Mouse (Mus musculus) hindbrain, embryonic 12.5 days (tissue): Measurements from ENCODE around the gene Mettl5. TPM values are rescaled to one million over a fixed set of nuclear protein-coding genes. Genes with fewer than 3 reads are reported as not detected.

ENCODE experiments used
- ATAC-seq: fragments of 200-750 bp; cut with Nextera tagmentation; 2 replicates; pipeline ENCODE4 v1.8.0; 2017; ENCODE audit warnings: moderate TSS enrichment; ENCODE audit not compliant: low FRiP score
- H3K27ac ChIP-seq: fragments of 300-500 bp; sonication (generic); 2 replicates; pipeline ENCODE4 v1.5.1; 2016; ENCODE audit warnings: mild to moderate bottlenecking
- H3K27me3 ChIP-seq: fragments of 300-500 bp; sonication (generic); 2 replicates; pipeline ENCODE4 v1.6.1; 2016; ENCODE audit warnings: mild to moderate bottlenecking
- H3K36me3 ChIP-seq: fragments of 300-500 bp; sonication (generic); 2 replicates; pipeline ENCODE4 v1.6.1; 2016; ENCODE audit warnings: mild to moderate bottlenecking
- H3K4me1 ChIP-seq: fragments of 300-500 bp; sonication (generic); 2 replicates; pipeline ENCODE4 v1.6.1; 2016
- H3K4me2 ChIP-seq: fragments of 300-500 bp; sonication (generic); replicated peaks from 2 replicates; pipeline ENCODE4 v1.6.1; 2016; ENCODE audit warnings: mild to moderate bottlenecking
- H3K4me3 ChIP-seq: fragments of 300-500 bp; sonication (generic); 2 replicates; pipeline ENCODE4 v1.5.1; 2016; ENCODE audit warnings: mild to moderate bottlenecking
- H3K9ac ChIP-seq: fragments of 300-500 bp; sonication (generic); 2 replicates; pipeline ENCODE4 v1.6.1; 2016; ENCODE audit warnings: mild to moderate bottlenecking, moderate library complexity
- H3K9me3 ChIP-seq: fragments of 300-500 bp; sonication (generic); replicated peaks from 2 replicates; pipeline ENCODE4 v1.6.1; 2016; ENCODE audit warnings: mild to moderate bottlenecking
- WGBS: fragments of 180-500 bp; shearing (Covaris S2); methylation state at CpG from one replicate; pipeline ENCODE4 v1.1.7; 2016; 5-methylcytosine and 5-hydroxymethylcytosine counted together
- polyA plus RNA-seq: library from polyadenylated mRNA; unstranded; fragments of >200 nt; fragmentation: Nextera tagmentation; extraction: Ambion mirVana; gene quantifications from 2 replicates; pipeline ENCODE4 v1.2.1, GENCODE M21; 2016

Gene Mettl5
- polyA plus RNA-seq, 1 experiment from 2014 or later: 34.6 TPM

GRCm38 (mm10) chr2:69849215-69849614, 36.2 kb downstream of the Mettl5 start:
- WGBS: 73% methylated on average over 6 of the region's 6 CpGs
- no peak overlapping the region for H3K4me3 ChIP-seq
- ATAC-seq: no peak
- H3K4me1 ChIP-seq: no peaks in the 10 kb centered on the region
- no peak overlapping the region for H3K27ac ChIP-seq
- H3K9me3 ChIP-seq: no peaks in the 10 kb centered on the region
- no peaks in the 10 kb centered on the region for H3K36me3 ChIP-seq
- no peak overlapping the region for H3K9ac ChIP-seq
- H3K4me2 ChIP-seq: no peak overlapping the region
- H3K27me3 ChIP-seq: no peaks in the 10 kb centered on the region

- Histone ChIP-seq H3K36me3 (peaks cover 9% of the 10 kb centered on the region), H3K27me3 (no peaks in the 10 kb centered on the region), H3K4me2 (no peak overlapping the region), H3K9ac (no peak overlapping the region), H3K27ac (no peak overlapping the region), H3K9me3 (no peaks in the 10 kb centered on the region), H3K4me3 (no peak overlapping the region), H3K4me1 (0 out of 2 replicates have a peak, but pooled peaks cover 4% of the 10 kb centered on the region)
- ATAC-seq: no peak
- 50% methylated on average over 6 of the region's 6 CpGs for WGBS
Measured at GRCm38 (mm10) chr2:69840261-69840660, 45.2 kb downstream of the Mettl5 start.

- no peaks in the 10 kb centered on the region for H3K9me3 ChIP-seq
Measured at GRCm38 (mm10) chr2:69838707-69839106, 46.7 kb downstream of the Mettl5 start.

GRCm38 (mm10) chr2:69837996-69838395, 47.4 kb downstream of the Mettl5 start:
- ATAC-seq: no peak
- Histone ChIP-seq H3K4me2 (no peak overlapping the region), H3K36me3 (peaks cover 24% of the 10 kb centered on the region), H3K4me3 (no peak overlapping the region), H3K4me1 (0 out of 2 replicates have a peak, but pooled peaks cover 4% of the 10 kb centered on the region), H3K9me3 (no peaks in the 10 kb centered on the region), H3K27me3 (no peaks in the 10 kb centered on the region), H3K27ac (no peak overlapping the region), H3K9ac (no peak overlapping the region)
- WGBS: 43% methylated on average over 3 of the region's 3 CpGs

More at GRCm38 (mm10) chr2:69838707-69839106, 46.7 kb downstream of the Mettl5 start:
- H3K36me3 ChIP-seq: peaks cover 18% of the 10 kb centered on the region
- no peak overlapping the region for H3K4me3 ChIP-seq
- H3K27me3 ChIP-seq: no peaks in the 10 kb centered on the region
- no peak overlapping the region for H3K27ac ChIP-seq
- no peak overlapping the region for H3K4me2 ChIP-seq
- ATAC-seq: no peak
- H3K4me1 ChIP-seq: 0 out of 2 replicates have a peak, but pooled peaks cover 4% of the 10 kb centered on the region
- H3K9ac ChIP-seq: no peak overlapping the region

GRCm38 (mm10) chr2:69837244-69837967, 48.0 kb downstream of the Mettl5 start:
- Histone ChIP-seq H3K27ac (no peak overlapping the region), H3K9ac (no peak overlapping the region), H3K4me1 (0 out of 2 replicates have a peak, but pooled peaks cover 4% of the 10 kb centered on the region), H3K4me2 (no peak overlapping the region), H3K36me3 (peaks cover 29% of the 10 kb centered on the region), H3K27me3 (no peaks in the 10 kb centered on the region), H3K4me3 (no peak overlapping the region), H3K9me3 (no peaks in the 10 kb centered on the region)
- ATAC-seq: no peak
- 67% methylated on average over 7 of the region's 7 CpGs for WGBS

- Histone ChIP-seq H3K36me3 (peaks cover 41% of the 10 kb centered on the region), H3K4me3 (no peak overlapping the region), H3K9ac (no peak overlapping the region), H3K27me3 (no peaks in the 10 kb centered on the region), H3K27ac (no peak overlapping the region), H3K9me3 (no peaks in the 10 kb centered on the region), H3K4me2 (no peak overlapping the region), H3K4me1 (peaks cover 7% of the 10 kb centered on the region; the same call in 1 of the 2 replicates)
- WGBS: 92% methylated on average over 8 of the region's 8 CpGs
- no peak for ATAC-seq
Measured at GRCm38 (mm10) chr2:69830116-69830515, 55.3 kb downstream of the Mettl5 start.

GRCm38 (mm10) chr2:69829680-69830079, 55.7 kb downstream of the Mettl5 start:
- Histone ChIP-seq H3K27ac (no peak overlapping the region), H3K36me3 (peaks cover 46% of the 10 kb centered on the region), H3K9me3 (no peaks in the 10 kb centered on the region), H3K27me3 (no peaks in the 10 kb centered on the region), H3K9ac (no peak overlapping the region), H3K4me1 (peaks cover 10% of the 10 kb centered on the region), H3K4me2 (no peak overlapping the region), H3K4me3 (no peak overlapping the region)
- WGBS: 95% methylated on average over 2 of the region's 2 CpGs
- no peak for ATAC-seq

GRCm38 (mm10) chr2:69828031-69828430, 57.4 kb downstream of the Mettl5 start:
- H3K9ac ChIP-seq: no peak overlapping the region

GRCm38 (mm10) chr2:69826380-69826779, 59.0 kb downstream of the Mettl5 start:
- Histone ChIP-seq H3K27ac (no peak overlapping the region), H3K4me1 (peaks cover 28% of the 10 kb centered on the region), H3K4me2 (no peak overlapping the region), H3K27me3 (no peaks in the 10 kb centered on the region), H3K9me3 (no peaks in the 10 kb centered on the region), H3K36me3 (peaks cover 28% of the 10 kb centered on the region), H3K4me3 (no peak overlapping the region), H3K9ac (no peak overlapping the region)
- no peak for ATAC-seq
- WGBS: 50% methylated on average over 2 of the region's 2 CpGs

More at GRCm38 (mm10) chr2:69828031-69828430, 57.4 kb downstream of the Mettl5 start:
- H3K4me3 ChIP-seq: no peak overlapping the region
- H3K36me3 ChIP-seq: peaks cover 34% of the 10 kb centered on the region
- no peaks in the 10 kb centered on the region for H3K27me3 ChIP-seq
- H3K9me3 ChIP-seq: no peaks in the 10 kb centered on the region
- ATAC-seq: no peak
- H3K4me2 ChIP-seq: no peak overlapping the region
- WGBS: 51% methylated on average over 7 of the region's 7 CpGs
- no peak overlapping the region for H3K27ac ChIP-seq
- peaks cover 20% of the 10 kb centered on the region for H3K4me1 ChIP-seq

GRCm38 (mm10) chr2:69825898-69826297, 59.5 kb downstream of the Mettl5 start:
- Histone ChIP-seq H3K9ac (no peak overlapping the region), H3K4me1 (peaks cover 28% of the 10 kb centered on the region), H3K27me3 (no peaks in the 10 kb centered on the region), H3K9me3 (no peaks in the 10 kb centered on the region), H3K36me3 (peaks cover 24% of the 10 kb centered on the region), H3K4me2 (no peak overlapping the region), H3K27ac (no peak overlapping the region), H3K4me3 (no peak overlapping the region)
- no peak for ATAC-seq
- 83% methylated on average over 10 of the region's 10 CpGs for WGBS

- peak overlapping the region; percentile 81 for H3K4me2 ChIP-seq
- H3K27ac ChIP-seq: peak overlapping the region; percentile 94
- 2% methylated on average over 45 of the region's 45 CpGs for WGBS
- peaks cover 6% of the 10 kb centered on the region; the same call in 1 of the 2 replicates for H3K36me3 ChIP-seq
- H3K4me3 ChIP-seq: peak overlapping the region; percentile 94
- peaks cover 28% of the 10 kb centered on the region for H3K4me1 ChIP-seq
- H3K9me3 ChIP-seq: no peaks in the 10 kb centered on the region
- ATAC-seq: peak; percentile 82
- H3K9ac ChIP-seq: peak overlapping the region; percentile 97
- H3K27me3 ChIP-seq: no peaks in the 10 kb centered on the region
Measured at GRCm38 (mm10) chr2:69823129-69823677, 62.2 kb downstream of the Mettl5 start.

GRCm38 (mm10) chr2:69822361-69823128, 62.9 kb downstream of the Mettl5 start:
- Histone ChIP-seq H3K4me2 (peak overlapping the region; percentile 81), H3K27me3 (no peaks in the 10 kb centered on the region), H3K9me3 (no peaks in the 10 kb centered on the region), H3K4me1 (peaks cover 28% of the 10 kb centered on the region), H3K27ac (peak overlapping the region; percentile 94), H3K9ac (peak overlapping the region; percentile 97), H3K4me3 (peak overlapping the region; percentile 94), H3K36me3 (peaks cover 6% of the 10 kb centered on the region; the same call in 1 of the 2 replicates)
- ATAC-seq: peak; percentile 71
- under 1% methylated on average over 68 of the region's 80 CpGs for WGBS
